Mouse (Mus musculus) myocyte (in vitro differentiated cells): ENCODE data around the gene Tnn.

Experiments
- CEBPB ChIP-seq: IDR thresholded peaks from 2 replicates; pipeline ENCODE4 v1.6.1; 2011; ENCODE audit warnings: mild to moderate bottlenecking, moderate library complexity; ENCODE audit not compliant: poor library complexity, insufficient read depth, severe bottlenecking
- E2F4 ChIP-seq: IDR thresholded peaks from one replicate; pipeline ENCODE4 v1.6.1; 2011; ENCODE audit warnings: mild to moderate bottlenecking, control low read depth, moderate library complexity; ENCODE audit not compliant: insufficient read depth
- MAX ChIP-seq: IDR thresholded peaks from one replicate; pipeline ENCODE4 v1.6.1; 2011; ENCODE audit warnings: low read depth, mild to moderate bottlenecking, control low read depth
- MYOD1 ChIP-seq, 3 experiments: IDR thresholded peaks; one replicate each; pipeline ENCODE4 v1.6.1; 2011; ENCODE audit warnings: control low read depth in 2 of 3, low read depth in 2 of 3, mild to moderate bottlenecking in 2 of 3, moderate library complexity in 1 of 3; ENCODE audit not compliant: insufficient read length in 2 of 3, control insufficient read depth in 1 of 3
- MYOG ChIP-seq, 3 experiments: IDR thresholded peaks; one replicate each; pipeline ENCODE4 v1.6.1; 2011; ENCODE audit warnings: control low read depth in 2 of 3, low read depth in 2 of 3, mild to moderate bottlenecking in 2 of 3; ENCODE audit not compliant: insufficient read length in 2 of 3, control insufficient read depth in 1 of 3, insufficient read depth in 1 of 3
- POLR2A ChIP-seq: IDR thresholded peaks from one replicate; pipeline ENCODE4 v1.6.1; 2011; ENCODE audit warnings: low read depth, mild to moderate bottlenecking, control low read depth, moderate library complexity; ENCODE audit not compliant: insufficient read length
- POLR2AphosphoS2 ChIP-seq: IDR thresholded peaks from one replicate; pipeline ENCODE4 v1.6.1; 2011; ENCODE audit warnings: low read depth, control low read depth; ENCODE audit not compliant: insufficient read length
- TCF12 ChIP-seq: IDR thresholded peaks from one replicate; pipeline ENCODE4 v1.6.1; 2011; ENCODE audit warnings: mild to moderate bottlenecking, control low read depth; ENCODE audit not compliant: poor library complexity, insufficient read depth, severe bottlenecking
- TCF3 ChIP-seq: IDR thresholded peaks from one replicate; pipeline ENCODE4 v1.6.1; 2011; ENCODE audit warnings: low read depth, control low read depth; ENCODE audit not compliant: insufficient read length
- USF1 ChIP-seq: IDR thresholded peaks from one replicate; pipeline ENCODE4 v1.6.1; 2011; ENCODE audit warnings: low read depth, mild to moderate bottlenecking, control low read depth, moderate library complexity

DNA sequence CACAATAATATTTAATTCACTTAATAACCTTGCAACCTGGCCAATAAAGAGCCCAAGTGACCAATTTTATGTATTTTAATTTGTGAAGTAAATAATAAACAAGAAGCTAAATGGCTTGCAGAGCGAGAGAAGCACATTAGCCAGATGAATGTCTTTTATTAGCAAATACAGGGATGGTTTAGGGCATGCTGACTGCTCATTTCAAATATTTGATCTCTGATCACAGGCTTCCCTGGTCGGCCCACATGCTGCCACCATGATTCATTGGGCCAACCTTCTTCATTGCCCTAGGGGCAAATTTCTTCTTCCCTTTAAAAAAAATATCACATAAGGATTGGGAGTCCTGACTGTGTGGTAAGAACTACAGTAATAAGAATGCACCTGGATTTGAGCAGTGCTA, 66.7 kb downstream of the Tnn start:
- no peak for TF ChIP-seq POLR2A
- TF ChIP-seq USF1, result no peak
- TF ChIP-seq POLR2AphosphoS2, result no peak
- TF ChIP-seq MYOG (IDR thresholded peaks at IDR 0.05; ENCODE audit: control insufficient read depth in 1 of 3, insufficient read depth in 1 of 3, insufficient read length in 2 of 3, low read depth in 2 of 3), result no peak
- TF ChIP-seq MYOD1 (IDR thresholded peaks at IDR 0.05; ENCODE audit: control insufficient read depth in 1 of 3, insufficient read length in 2 of 3, low read depth in 2 of 3), result no peak
- TF ChIP-seq E2F4, result no peak
- TF ChIP-seq TCF3, result no peak
- TF ChIP-seq MAX, result no peak
- no peak for TF ChIP-seq TCF12
- no peak for TF ChIP-seq CEBPB
